8 mouse cellular contexts compared by ENCODE assay signal in the genomic region with DNA sequence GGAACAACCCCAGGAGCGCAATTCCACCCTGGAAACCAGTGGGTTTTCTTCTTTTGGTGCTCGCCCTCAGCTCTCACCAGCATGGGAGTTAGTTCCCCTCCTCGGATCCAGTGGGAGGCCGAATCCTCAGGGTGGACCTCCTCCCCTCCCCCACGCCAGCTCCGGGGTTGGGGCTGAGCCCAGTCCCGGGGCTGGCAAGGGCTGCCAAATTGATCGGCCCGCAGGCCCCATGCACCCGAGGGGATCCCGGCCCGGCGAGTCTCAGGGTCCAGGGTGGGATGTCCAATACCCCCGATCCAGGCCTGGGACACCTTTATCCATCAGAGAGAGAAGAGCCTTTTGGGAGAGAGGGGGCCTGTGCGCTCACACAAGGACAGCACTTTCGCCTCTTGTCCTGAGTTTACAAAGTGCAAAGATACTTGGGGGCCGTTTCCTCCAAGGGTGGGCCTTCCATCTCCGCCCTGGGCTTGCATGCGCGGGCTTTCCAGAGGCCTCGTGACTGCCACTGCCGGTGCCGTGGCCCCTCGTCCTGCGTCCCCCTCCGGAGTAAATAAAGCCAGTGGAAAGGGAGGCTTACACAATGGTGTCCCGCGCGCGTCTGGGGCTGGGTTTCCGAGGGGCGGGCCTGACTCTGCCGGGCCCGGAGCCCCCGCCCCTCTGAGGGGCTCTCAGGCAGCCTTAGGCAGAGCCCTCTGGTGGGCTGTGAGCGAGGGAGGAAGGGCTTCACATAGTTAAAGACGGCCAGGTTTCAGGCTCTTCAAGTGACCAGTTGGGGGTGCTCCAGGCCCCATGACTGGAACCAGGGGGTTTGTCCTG.
A peak's percentile ranks its signal among the peaks of the same experiment; 100 is the strongest.
DNase-seq lines count a peak whose midpoint lies in the region; ATAC-seq and TF ChIP-seq lines count a peak whose summit lies in the region.

No protein-coding gene starts in this region.

- peak overlapping the region; percentile 52 for H3K9ac ChIP-seq in forebrain, postnatal 0 days
- peak overlapping the region; percentile 56 for H3K9ac ChIP-seq in hindbrain, postnatal 0 days (replicated peaks; ENCODE audit: low read length)
- peak overlapping the region; percentile 48 for H3K9ac ChIP-seq in liver, embryonic 16.5 days (ENCODE audit: low read depth, low read length)
- peak overlapping the region; percentile 73 for H3K9ac ChIP-seq in neural tube, embryonic 12.5 days

- DNase-seq in adrenal gland, adult 18-20 months (ENCODE audit: low spot score in 2 of 2), result peak; percentile 63 to 69
- DNase-seq in adrenal gland, postnatal 4 days (ENCODE audit: low spot score in 2 of 2), result no peak
- DNase-seq in adrenal gland, adult 2 months, result peak; percentile 82
- peak; percentile 65 for DNase-seq in forebrain, postnatal 0 days
- DNase-seq in hindbrain, postnatal 0 days (ENCODE audit: low spot score), result peak; percentile 73
- DNase-seq in frontal cortex, adult 2 months (ENCODE audit: extremely low spot score in 1 of 2, low spot score in 1 of 2), result no peak

- no peaks in the 10 kb centered on the region for H3K9me3 ChIP-seq in forebrain, postnatal 0 days (ENCODE audit: low read length)
- no peaks in the 10 kb centered on the region for H3K9me3 ChIP-seq in hindbrain, postnatal 0 days (ENCODE audit: low read length)
- no peaks in the 10 kb centered on the region for H3K9me3 ChIP-seq in liver, embryonic 16.5 days (replicated peaks; ENCODE audit: control insufficient read depth, low read length)
- H3K9me3 ChIP-seq in neural tube, embryonic 12.5 days, result no peaks in the 10 kb centered on the region

- H3K36me3 ChIP-seq in forebrain, postnatal 0 days (ENCODE audit: insufficient read depth), result no peaks in the 10 kb centered on the region
- H3K36me3 ChIP-seq in hindbrain, postnatal 0 days (ENCODE audit: insufficient read depth, low read length), result no peaks in the 10 kb centered on the region
- H3K36me3 ChIP-seq in liver, embryonic 16.5 days (ENCODE audit: control insufficient read depth, insufficient read depth), result no peaks in the 10 kb centered on the region
- no peaks in the 10 kb centered on the region for H3K36me3 ChIP-seq in neural tube, embryonic 12.5 days

- H3K27ac ChIP-seq in forebrain, postnatal 0 days (ENCODE audit: low read depth, low read length), result peak overlapping the region; percentile 24; the same call in 1 of the 2 replicates
- H3K27ac ChIP-seq in hindbrain, postnatal 0 days, result peak overlapping the region; percentile 48
- H3K27ac ChIP-seq in liver, embryonic 16.5 days (ENCODE audit: low read length), result no peak overlapping the region
- peak overlapping the region; percentile 46; the same call in 1 of the 2 replicates for H3K27ac ChIP-seq in neural tube, embryonic 12.5 days

- H3K27me3 ChIP-seq in forebrain, postnatal 0 days (ENCODE audit: insufficient read depth, low read length), result no peaks in the 10 kb centered on the region
- no peaks in the 10 kb centered on the region for H3K27me3 ChIP-seq in hindbrain, postnatal 0 days (ENCODE audit: insufficient read depth, low read length)
- peaks cover 23% of the 10 kb centered on the region for H3K27me3 ChIP-seq in liver, embryonic 16.5 days (ENCODE audit: control insufficient read depth, insufficient read depth, low read depth, low read length)
- no peaks in the 10 kb centered on the region for H3K27me3 ChIP-seq in neural tube, embryonic 12.5 days (replicated peaks)

- H3K4me2 ChIP-seq in forebrain, postnatal 0 days (ENCODE audit: low read depth), result peak overlapping the region; percentile 89
- peak overlapping the region; percentile 78 for H3K4me2 ChIP-seq in hindbrain, postnatal 0 days (ENCODE audit: low read depth, low read length)
- H3K4me2 ChIP-seq in liver, embryonic 16.5 days (ENCODE audit: low read depth, low read length), result peak overlapping the region; percentile 64
- H3K4me2 ChIP-seq in neural tube, embryonic 12.5 days (replicated peaks), result peak overlapping the region; percentile 89

- WGBS in forebrain, postnatal 0 days, result 2% methylated on average over 37 of the region's 37 CpGs
- WGBS in hindbrain, postnatal 0 days, result 2% methylated on average over 37 of the region's 37 CpGs
- under 1% methylated on average over 37 of the region's 37 CpGs for WGBS in liver, embryonic 16.5 days (ENCODE audit: insufficient replicate concordance)
- under 1% methylated on average over 37 of the region's 37 CpGs for WGBS in neural tube, embryonic 12.5 days

- peak; percentile 58 for TF ChIP-seq CTCF in forebrain, postnatal 0 days (IDR thresholded peaks at IDR 0.05; ENCODE audit: low read depth)
- peak; percentile 56 for TF ChIP-seq CTCF in hindbrain, postnatal 0 days (IDR thresholded peaks at IDR 0.05; ENCODE audit: low read depth)

- ATAC-seq in forebrain, postnatal 0 days, result peak; percentile 69
- peak; percentile 69 for ATAC-seq in hindbrain, postnatal 0 days
- ATAC-seq in liver, embryonic 16.5 days (ENCODE audit: low read depth), result peak; percentile 41
- peak; percentile 66 for ATAC-seq in neural tube, embryonic 12.5 days (ENCODE audit: low FRiP score, low read depth)

- H3K4me3 ChIP-seq in forebrain, postnatal 0 days (ENCODE audit: low read depth, low read length), result peak overlapping the region; percentile 45
- peak overlapping the region; percentile 48 for H3K4me3 ChIP-seq in hindbrain, postnatal 0 days (ENCODE audit: low read length)
- peak overlapping the region; percentile 58 for H3K4me3 ChIP-seq in liver, embryonic 16.5 days (ENCODE audit: low read depth, low read length)
- peak overlapping the region; percentile 62 for H3K4me3 ChIP-seq in neural tube, embryonic 12.5 days

- H3K4me1 ChIP-seq in forebrain, postnatal 0 days (ENCODE audit: insufficient read depth), result peaks cover 10% of the 10 kb centered on the region; the same call in 1 of the 2 replicates
- peaks cover 29% of the 10 kb centered on the region; the same call in 1 of the 2 replicates for H3K4me1 ChIP-seq in hindbrain, postnatal 0 days (ENCODE audit: insufficient read depth, low read length)
- H3K4me1 ChIP-seq in liver, embryonic 16.5 days (ENCODE audit: control insufficient read depth, low read depth, low read length), result peaks cover 8% of the 10 kb centered on the region
- peaks cover 69% of the 10 kb centered on the region for H3K4me1 ChIP-seq in neural tube, embryonic 12.5 days

Comparison
In these comparisons a context has a peak if more than half of its experiments do, and no peak if none do; other contexts are left out.
1. DNase-seq: peak in adrenal gland, adult 18-20 months (2 of 2), adrenal gland, adult 2 months (single experiment), forebrain, postnatal 0 days (single experiment) and hindbrain, postnatal 0 days (single experiment); none in adrenal gland, postnatal 4 days (0 of 2) and frontal cortex, adult 2 months (0 of 2).
2. Peak in every context shown above with its lines, with median percentiles within 50 percentile points of each other: ATAC-seq, H3K4me2 ChIP-seq, H3K4me3 ChIP-seq and H3K9ac ChIP-seq.